Mouse (Mus musculus) central nervous system, embryonic 18 days (tissue): ENCODE measurements around the gene Gm10192. TPM values are rescaled to one million over a fixed set of nuclear protein-coding genes. Genes with fewer than 3 reads are reported as not detected.

Experiments
- polyA plus RNA-seq: library from polyadenylated mRNA; depleted of rRNA; stranded (reverse); fragments of >200 nt; gene quantifications from 2 replicates; pipeline ENCODE4 v1.2.3, GENCODE M21; 2012; rRNA removed

Gene Gm10192
- not detected in 2 replicates for polyA plus RNA-seq

GRCm38 (mm10) chr4:97183066-97183465 lies at the start of gene Gm10192:
TSS of gene Gm10192 (minus strand) at chr4:97183166.

